Mouse (Mus musculus) limb, embryonic 11.5 days (tissue): ENCODE data around the gene Adgrv1. TPM values are rescaled to one million over a fixed set of nuclear protein-coding genes. Genes with fewer than 3 reads are reported as not detected.

Experiments used
- ATAC-seq: fragments of 200-750 bp; cut with Nextera tagmentation; 2 replicates; pipeline ENCODE4 v1.8.0; 2017; ENCODE audit warnings: low read depth; ENCODE audit not compliant: insufficient number of reproducible peaks, low FRiP score, low TSS enrichment
- DNase-seq: peaks from one replicate; pipeline ENCODE4 v3.0.0-alpha.2; 2015; ENCODE audit warnings: low spot score
- H3K27ac ChIP-seq: fragments of 300-500 bp; sonication (generic); replicated peaks from 2 replicates; pipeline ENCODE4 v1.5.1; 2014; ENCODE audit warnings: low read depth, mild to moderate bottlenecking, low read length
- H3K27me3 ChIP-seq: fragments of 300-500 bp; sonication (generic); 2 replicates; pipeline ENCODE4 v1.6.1; 2014; ENCODE audit warnings: mild to moderate bottlenecking, low read length, mixed read lengths; ENCODE audit not compliant: control insufficient read depth, insufficient read depth
- H3K36me3 ChIP-seq: fragments of 300-500 bp; sonication (generic); 2 replicates; pipeline ENCODE4 v1.6.1; 2014; ENCODE audit warnings: mild to moderate bottlenecking, low read length, moderate library complexity, mixed read lengths; ENCODE audit not compliant: control insufficient read depth, insufficient read depth
- H3K4me1 ChIP-seq: fragments of 300-500 bp; sonication (generic); 2 replicates; pipeline ENCODE4 v1.6.1; 2014; ENCODE audit warnings: low read length, mixed read lengths; ENCODE audit not compliant: control insufficient read depth, insufficient read depth
- H3K4me2 ChIP-seq: fragments of 300-500 bp; sonication (generic); 2 replicates; pipeline ENCODE4 v1.6.1; 2014; ENCODE audit warnings: low read depth, mild to moderate bottlenecking, moderate library complexity; ENCODE audit not compliant: severe bottlenecking
- H3K4me3 ChIP-seq: fragments of 300-500 bp; sonication (generic); 2 replicates; pipeline ENCODE4 v1.5.1; 2014; ENCODE audit warnings: low read depth, low read length
- H3K9ac ChIP-seq: fragments of 300-500 bp; sonication (generic); 2 replicates; pipeline ENCODE4 v1.6.1; 2014; ENCODE audit warnings: mild to moderate bottlenecking, low read length
- H3K9me3 ChIP-seq: fragments of 300-500 bp; sonication (generic); 2 replicates; pipeline ENCODE4 v1.6.1; 2016; ENCODE audit warnings: low read length; ENCODE audit not compliant: control insufficient read depth
- WGBS: fragments of 180-500 bp; shearing (Covaris S2); extraction: QIAGEN DNeasy Blood & Tissue Kit; methylation state at CpG from one replicate; pipeline ENCODE4 v1.1.7; 2014; 5-methylcytosine and 5-hydroxymethylcytosine counted together
- polyA plus RNA-seq: library from polyadenylated mRNA; unstranded; fragments of >200 nt; fragmentation: Nextera tagmentation; extraction: Ambion mirVana; gene quantifications from 2 replicates; pipeline ENCODE4 v1.2.1, GENCODE M21; 2014

Adgrv1 gene
- polyA plus RNA-seq, 1 experiment from 2014 or later, result 1.7 TPM

GRCm38 (mm10) chr13:81370801-81371456, 262.0 kb downstream of the Adgrv1 start:
- Histone ChIP-seq H3K4me3 (no peak overlapping the region), H3K27ac (no peak overlapping the region), H3K9me3 (no peaks in the 10 kb centered on the region), H3K4me1 (no peaks in the 10 kb centered on the region), H3K9ac (no peak overlapping the region), H3K4me2 (no peak overlapping the region), H3K36me3 (no peaks in the 10 kb centered on the region), H3K27me3 (no peaks in the 10 kb centered on the region)
- 83% methylated on average over 5 of the region's 5 CpGs for WGBS
- ATAC-seq (no peak), DNase-seq (no peak)

GRCm38 (mm10) chr13:81370196-81370595, 262.8 kb downstream of the Adgrv1 start:
- H3K4me2 ChIP-seq, result no peak overlapping the region
- H3K9me3 ChIP-seq, result no peaks in the 10 kb centered on the region
- no peaks in the 10 kb centered on the region for H3K27me3 ChIP-seq
- DNase-seq (no peak), ATAC-seq (no peak)
- no peak overlapping the region for H3K4me3 ChIP-seq
- no peaks in the 10 kb centered on the region for H3K36me3 ChIP-seq
- H3K27ac ChIP-seq, result no peak overlapping the region
- H3K4me1 ChIP-seq, result no peaks in the 10 kb centered on the region
- H3K9ac ChIP-seq, result no peak overlapping the region
- WGBS, result 91% methylated on average over 6 of the region's 6 CpGs

DNA sequence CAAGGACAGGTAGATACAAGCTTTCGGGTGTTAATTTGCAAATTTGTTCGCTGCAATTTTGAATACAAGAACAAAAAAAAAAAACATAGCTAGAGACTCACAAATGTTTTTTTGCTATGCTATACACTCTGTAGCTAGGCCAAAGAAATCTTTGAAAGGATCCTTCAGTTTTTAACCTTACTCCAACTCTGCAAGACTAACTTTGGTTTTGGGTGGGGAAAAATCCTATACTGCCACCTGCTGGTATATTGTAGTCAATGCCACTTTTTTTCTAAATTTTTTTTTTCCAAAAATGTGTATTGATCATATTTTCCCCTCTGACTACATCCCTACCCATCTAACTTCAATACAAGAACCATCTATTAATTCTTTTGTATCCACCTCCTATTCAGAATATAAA, 263.4 kb downstream of the Adgrv1 start:
- no peak overlapping the region for H3K27ac ChIP-seq
- ATAC-seq, result no peak
- no peak for DNase-seq

DNA sequence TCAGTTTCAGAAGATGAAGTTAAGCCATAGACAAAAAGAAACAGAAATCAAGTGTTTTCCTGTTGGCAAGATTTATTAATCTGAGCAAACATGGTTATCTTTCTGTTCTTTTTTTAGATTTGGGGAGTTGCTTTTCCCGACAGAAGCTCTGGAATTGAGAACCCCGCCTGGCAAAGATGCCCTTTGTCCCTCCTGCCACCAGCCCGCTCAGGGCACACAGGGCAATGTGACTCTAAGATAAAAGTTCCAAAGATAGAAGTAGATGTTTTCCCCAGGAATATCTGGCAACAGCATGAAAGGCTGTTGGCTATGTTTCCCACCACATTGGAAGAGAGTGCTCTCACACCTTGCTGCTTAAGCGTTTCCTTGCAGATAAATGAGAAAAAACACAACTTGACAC, 264.0 kb downstream of the Adgrv1 start:
- H3K27me3 ChIP-seq, result no peaks in the 10 kb centered on the region
- DNase-seq (no peak), ATAC-seq (no peak)
- H3K4me1 ChIP-seq, result no peaks in the 10 kb centered on the region
- H3K9me3 ChIP-seq, result no peaks in the 10 kb centered on the region
- H3K27ac ChIP-seq, result no peak overlapping the region
- no peaks in the 10 kb centered on the region for H3K36me3 ChIP-seq
- H3K4me2 ChIP-seq, result no peak overlapping the region
- H3K4me3 ChIP-seq, result no peak overlapping the region
- H3K9ac ChIP-seq, result no peak overlapping the region
- 85% methylated on average over 4 of the region's 4 CpGs for WGBS

More for the DNA sequence above, 263.4 kb downstream of the Adgrv1 start:
- Histone ChIP-seq H3K9ac (no peak overlapping the region), H3K9me3 (no peaks in the 10 kb centered on the region), H3K36me3 (no peaks in the 10 kb centered on the region), H3K4me1 (no peaks in the 10 kb centered on the region), H3K4me3 (no peak overlapping the region), H3K27me3 (no peaks in the 10 kb centered on the region), H3K4me2 (no peak overlapping the region)
- WGBS, result 89% methylated on average over 2 of the region's 2 CpGs

GRCm38 (mm10) chr13:81367681-81368376, 265.1 kb downstream of the Adgrv1 start:
- DNase-seq (no peak), ATAC-seq (no peak)
- Histone ChIP-seq H3K4me3 (no peak overlapping the region), H3K36me3 (no peaks in the 10 kb centered on the region), H3K9me3 (no peaks in the 10 kb centered on the region), H3K27me3 (no peaks in the 10 kb centered on the region), H3K9ac (no peak overlapping the region), H3K4me1 (no peaks in the 10 kb centered on the region), H3K4me2 (no peak overlapping the region), H3K27ac (no peak overlapping the region)
- 75% methylated on average over 4 of the region's 4 CpGs for WGBS

DNA sequence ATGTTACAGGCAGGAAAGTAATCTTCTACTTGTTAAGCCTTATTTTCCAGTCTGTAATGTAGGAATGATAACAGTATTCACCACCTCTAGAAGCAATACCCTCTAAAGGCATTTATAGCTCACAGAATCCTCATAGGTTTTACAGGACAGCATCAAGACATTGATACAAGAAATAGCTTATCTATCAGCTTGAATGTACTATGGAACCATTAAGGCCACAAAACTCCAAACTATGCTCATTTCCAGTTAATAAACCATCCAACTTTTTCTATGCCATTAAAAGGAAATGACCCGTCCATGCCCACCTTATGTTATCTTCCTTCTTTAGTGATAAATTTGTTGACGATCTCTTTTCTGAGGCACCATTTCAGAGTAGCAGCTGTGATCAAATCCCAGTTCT, 272.6 kb downstream of the Adgrv1 start:
- Histone ChIP-seq H3K4me3 (no peak overlapping the region), H3K36me3 (no peaks in the 10 kb centered on the region), H3K27me3 (no peaks in the 10 kb centered on the region), H3K4me1 (no peaks in the 10 kb centered on the region), H3K27ac (no peak overlapping the region), H3K9ac (no peak overlapping the region), H3K4me2 (no peak overlapping the region), H3K9me3 (no peaks in the 10 kb centered on the region)
- DNase-seq (no peak), ATAC-seq (no peak)
- WGBS, result 92% methylated on average over 2 of the region's 2 CpGs

- H3K4me1 ChIP-seq, result no peaks in the 10 kb centered on the region
- no peak overlapping the region for H3K27ac ChIP-seq
- DNase-seq, result no peak
- H3K4me2 ChIP-seq, result no peak overlapping the region
- H3K9me3 ChIP-seq, result no peaks in the 10 kb centered on the region
- no peaks in the 10 kb centered on the region for H3K36me3 ChIP-seq
- ATAC-seq, result no peak
- 71% methylated on average over 1 of the region's 1 CpGs for WGBS
- no peak overlapping the region for H3K9ac ChIP-seq
- no peaks in the 10 kb centered on the region for H3K27me3 ChIP-seq
- H3K4me3 ChIP-seq, result no peak overlapping the region
Observed at GRCm38 (mm10) chr13:81358766-81359165, 274.2 kb downstream of the Adgrv1 start.

DNA sequence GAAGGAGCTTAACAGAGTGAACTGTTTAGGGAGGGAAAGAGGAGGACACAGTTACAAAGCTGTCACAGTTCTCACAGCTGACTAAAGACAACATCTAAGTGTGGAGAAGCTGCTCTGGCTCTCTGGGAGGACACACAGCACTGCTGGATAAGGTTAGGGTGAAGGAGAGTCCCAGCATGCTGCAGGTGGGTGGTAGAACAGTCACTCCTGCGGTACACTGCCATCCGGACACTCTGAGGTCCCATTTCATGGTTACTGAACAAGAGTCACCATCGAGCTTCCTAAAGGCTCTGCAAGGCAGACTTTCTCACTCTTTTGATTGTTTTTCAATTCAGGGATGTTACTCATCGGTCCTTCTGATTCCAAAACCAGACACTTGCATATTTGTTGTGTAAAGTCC, 274.6 kb downstream of the Adgrv1 start:
- Histone ChIP-seq H3K36me3 (no peaks in the 10 kb centered on the region), H3K4me2 (no peak overlapping the region), H3K27ac (no peak overlapping the region), H3K9ac (no peak overlapping the region), H3K4me1 (no peaks in the 10 kb centered on the region), H3K27me3 (no peaks in the 10 kb centered on the region), H3K4me3 (no peak overlapping the region), H3K9me3 (no peaks in the 10 kb centered on the region)
- no peak for ATAC-seq
- DNase-seq, result no peak
- WGBS, result 87% methylated on average over 4 of the region's 4 CpGs
